Mouse (Mus musculus) liver, adult (tissue): ENCODE measurements around the gene Acot13.

Experiments used
- GATA4 ChIP-seq: IDR thresholded peaks from 2 replicates; pipeline ENCODE4 v1.6.1; 2014; ENCODE audit warnings: mild to moderate bottlenecking, low read length; ENCODE audit not compliant: insufficient replicate concordance

Acot13 gene

GRCm38 (mm10) chr13:24844983-24845955, 13.9 kb upstream of the Acot13 start, which contains the start of gene D130043K22Rik:
D130043K22Rik (plus strand) TSS chr13:24845135.
- TF ChIP-seq GATA4, result no peak

GRCm38 (mm10) chr13:24841702-24842101, 10.4 kb upstream of the Acot13 start:
- TF ChIP-seq GATA4, result no peak

GRCm38 (mm10) chr13:24839831-24840230, 8.5 kb upstream of the Acot13 start:
- TF ChIP-seq GATA4, result no peak

- no peak for TF ChIP-seq GATA4
Observed at GRCm38 (mm10) chr13:24832811-24833155, 1.4 kb upstream of the Acot13 start.

- no peak for TF ChIP-seq GATA4
Observed at GRCm38 (mm10) chr13:24832131-24832810, 931 bp upstream of the Acot13 start.

- TF ChIP-seq GATA4, result no peak
Observed at GRCm38 (mm10) chr13:24830756-24831352, 486 bp downstream of the Acot13 start.

GRCm38 (mm10) chr13:24826116-24826515, 5.2 kb downstream of the Acot13 start:
- TF ChIP-seq GATA4, result no peak

GRCm38 (mm10) chr13:24825587-24825986, 5.8 kb downstream of the Acot13 start:
- no peak for TF ChIP-seq GATA4

GRCm38 (mm10) chr13:24824647-24825046, 6.7 kb downstream of the Acot13 start:
- no peak for TF ChIP-seq GATA4

- no peak for TF ChIP-seq GATA4
Observed at GRCm38 (mm10) chr13:24822663-24823343, 8.5 kb downstream of the Acot13 start.

- no peak for TF ChIP-seq GATA4
Observed at GRCm38 (mm10) chr13:24819931-24820330, 11.4 kb downstream of the Acot13 start.

- no peak for TF ChIP-seq GATA4
Observed at GRCm38 (mm10) chr13:24816125-24817092, 14.9 kb downstream of the Acot13 start.

GRCm38 (mm10) chr13:24814616-24815015, 16.7 kb downstream of the Acot13 start:
- no peak for TF ChIP-seq GATA4

- no peak for TF ChIP-seq GATA4
Observed at GRCm38 (mm10) chr13:24812521-24812920, 18.8 kb downstream of the Acot13 start.
